ENCODE assay signal across 8 mouse cellular contexts in genomic region chr11:70615516-70616093, GRCm38 (mm10). TPM values are rescaled to one million over a fixed set of nuclear protein-coding genes. Genes with fewer than 3 reads are reported as not detected.
DNase-seq lines count a peak whose midpoint lies in the region; ATAC-seq lines count a peak whose summit lies in the region.

Gene 4930544D05Rik, plus strand, starts transcription at chr11:70615848.

- no peak for ATAC-seq in kidney, embryonic 14.5 days (ENCODE audit: low FRiP score, low TSS enrichment)
- peak; percentile 49 for ATAC-seq in megakaryocyte progenitor cell, adult 5-6 weeks (replicated peaks; ENCODE audit: poor library complexity)

- H3K4me1 ChIP-seq in kidney, embryonic 14.5 days (ENCODE audit: control insufficient read depth, insufficient read depth, low read length), result peaks cover 8% of the 10 kb centered on the region; the same call in 1 of the 2 replicates
- peaks cover 17% of the 10 kb centered on the region for H3K4me1 ChIP-seq in hindbrain, embryonic 10.5 days (replicated peaks)

- 0 out of 2 replicates have a peak, but pooled peaks cover 4% of the 10 kb centered on the region for H3K27me3 ChIP-seq in kidney, embryonic 14.5 days (ENCODE audit: control insufficient read depth, insufficient read depth, low read length)
- H3K27me3 ChIP-seq in hindbrain, embryonic 10.5 days (ENCODE audit: insufficient read depth, poor library complexity, severe bottlenecking), result peaks cover 22% of the 10 kb centered on the region

- peak within 1 kb of the TSS; percentile 41 for H3K4me3 ChIP-seq in kidney, embryonic 14.5 days (ENCODE audit: low read length)
- H3K4me3 ChIP-seq in hindbrain, embryonic 10.5 days, result peak within 1 kb of the TSS; percentile 51

- no peaks in the 10 kb centered on the region for H3K9me3 ChIP-seq in kidney, embryonic 14.5 days (ENCODE audit: control insufficient read depth, low read length)
- H3K9me3 ChIP-seq in hindbrain, embryonic 10.5 days, result no peaks in the 10 kb centered on the region

- H3K4me2 ChIP-seq in kidney, embryonic 14.5 days (replicated peaks; ENCODE audit: low read depth, low read length), result peak within 1 kb of the TSS; percentile 87

- H3K9ac ChIP-seq in kidney, embryonic 14.5 days (ENCODE audit: low read depth, low read length), result peak within 1 kb of the TSS; percentile 54

- H3K27ac ChIP-seq in kidney, embryonic 14.5 days (ENCODE audit: low read depth, low read length), result peak within 1 kb of the TSS; percentile 47; the same call in 1 of the 2 replicates
- H3K27ac ChIP-seq in hindbrain, embryonic 10.5 days, result peak within 1 kb of the TSS; percentile 69

- DNase-seq in kidney, adult 18-20 months, result no peak
- peak; percentile 78 for DNase-seq in T-cell, adult 2 months (ENCODE audit: low spot score)
- no peak for DNase-seq in hindbrain, embryonic 10.5 days (ENCODE audit: low spot score)
- no peak for DNase-seq in spleen, postnatal 14 days (ENCODE audit: low spot score in 2 of 2)
- no peak for DNase-seq in urinary bladder, adult 18-20 months (ENCODE audit: low spot score in 2 of 2)
- no peak for DNase-seq in ovary, adult 18-20 months (ENCODE audit: low spot score)

- WGBS in kidney, embryonic 14.5 days, result 19% methylated on average over 21 of the region's 21 CpGs
- 14% methylated on average over 21 of the region's 21 CpGs for WGBS in hindbrain, embryonic 10.5 days

- H3K36me3 ChIP-seq in kidney, embryonic 14.5 days (ENCODE audit: control insufficient read depth, insufficient read depth, low read length), result peaks cover 28% of the 10 kb centered on the region
- H3K36me3 ChIP-seq in hindbrain, embryonic 10.5 days, result peaks cover 33% of the 10 kb centered on the region

RNA-seq across cellular contexts. Expression of gene 4930544D05Rik, which starts in this region (rescaled TPM):
- not detected in 2 replicates for polyA plus RNA-seq in kidney, embryonic 14.5 days (2014; fragmentation: Nextera tagmentation; extraction: Ambion mirVana)
- not detected in 2 replicates for polyA plus RNA-seq in hindbrain, embryonic 10.5 days (2016; fragmentation: Nextera tagmentation; extraction: Ambion mirVana)
- total RNA-seq in megakaryocyte progenitor cell, adult 5-6 weeks (2015), result not detected in 2 replicates
- not detected in 2 replicates for total RNA-seq in megakaryocyte progenitor cell, adult 5-6 weeks (2017)

Comparison
In these comparisons a context has a peak if more than half of its experiments do, and no peak if none do; other contexts are left out.
1. Peak in ATAC-seq in megakaryocyte progenitor cell, adult 5-6 weeks; RNA of the gene not detected or under 1 TPM.